Mouse (Mus musculus): ENCODE measurements around the gene Mapk14. TPM values are rescaled to one million over a fixed set of nuclear protein-coding genes. Genes with fewer than 3 reads are reported as not detected.
"Not testable (repeated sequence)": the region's sequence is repeated elsewhere in the genome, so short reads cannot be mapped to it uniquely, and the experiment has no call there.

Gene Mapk14
- total RNA-seq, 2 experiments from 2014 or later = 20.5 to 31.5 TPM

DNA sequence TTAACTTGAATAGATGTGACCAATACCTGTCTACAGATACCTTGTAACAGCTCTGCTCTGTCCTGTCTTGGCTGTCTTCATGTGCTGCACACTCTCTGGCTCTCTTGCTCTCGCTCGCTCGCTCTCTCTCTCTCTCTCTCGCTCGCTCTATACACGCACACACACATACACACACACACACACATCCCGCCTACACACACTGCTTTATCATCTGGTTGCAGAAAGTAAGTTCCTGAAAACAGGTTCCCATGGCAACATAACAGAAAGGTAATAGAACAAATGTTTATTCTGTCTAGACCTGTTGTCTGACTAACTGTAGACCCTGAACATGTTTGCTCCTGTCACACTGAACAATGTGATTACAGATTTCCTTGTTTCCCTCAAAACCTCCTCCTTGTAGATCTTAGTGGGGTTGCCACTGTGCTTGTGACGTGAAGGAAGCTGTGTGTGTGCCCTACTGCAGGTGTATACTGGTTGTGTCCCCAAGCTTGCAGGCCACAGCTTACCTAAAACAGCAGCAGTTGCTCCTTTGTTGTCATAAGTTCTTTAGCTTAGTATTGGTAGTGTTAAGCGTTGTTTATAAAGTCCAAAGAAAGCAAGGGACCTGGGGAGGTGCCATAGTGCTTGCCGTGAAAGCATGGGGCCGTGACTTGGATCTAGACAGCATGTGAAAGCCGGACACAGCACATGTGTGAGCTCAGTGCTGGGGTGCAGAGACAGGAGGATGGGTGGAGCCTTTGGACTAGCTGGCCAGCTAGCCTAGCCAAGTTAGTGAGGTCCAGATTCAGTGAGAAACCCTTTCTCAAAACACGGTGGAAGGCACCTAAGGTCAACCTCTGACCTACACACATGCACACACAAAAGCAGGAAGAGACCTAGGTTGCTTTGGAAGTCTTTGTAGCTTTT is 6.4 kb downstream of the Mapk14 start:
- ATAC-seq (replicated peaks; ENCODE audit: low FRiP score, poor library complexity, severe bottlenecking) = no peak

DNA sequence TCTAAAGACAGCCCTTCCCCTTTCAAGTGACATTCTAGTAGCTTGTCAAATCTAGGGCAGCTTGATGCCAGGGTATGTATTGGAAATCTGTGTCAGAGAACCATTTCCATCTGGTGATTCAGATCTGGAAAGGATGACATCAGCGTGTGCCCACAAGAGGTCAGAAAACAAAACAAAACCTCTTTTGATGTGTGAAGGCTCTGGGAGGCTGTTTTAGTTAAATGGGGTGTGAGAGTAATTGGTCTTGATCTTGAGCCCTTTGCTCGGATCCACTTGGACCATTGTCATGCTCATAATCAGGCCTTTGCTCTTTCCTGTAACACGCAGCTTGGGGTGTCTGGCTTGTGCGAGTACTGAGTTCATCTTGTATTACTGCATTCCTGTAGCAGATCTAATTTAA is 7.1 kb downstream of the Mapk14 start:
- ATAC-seq (replicated peaks; ENCODE audit: low FRiP score, poor library complexity, severe bottlenecking) = no peak

DNA sequence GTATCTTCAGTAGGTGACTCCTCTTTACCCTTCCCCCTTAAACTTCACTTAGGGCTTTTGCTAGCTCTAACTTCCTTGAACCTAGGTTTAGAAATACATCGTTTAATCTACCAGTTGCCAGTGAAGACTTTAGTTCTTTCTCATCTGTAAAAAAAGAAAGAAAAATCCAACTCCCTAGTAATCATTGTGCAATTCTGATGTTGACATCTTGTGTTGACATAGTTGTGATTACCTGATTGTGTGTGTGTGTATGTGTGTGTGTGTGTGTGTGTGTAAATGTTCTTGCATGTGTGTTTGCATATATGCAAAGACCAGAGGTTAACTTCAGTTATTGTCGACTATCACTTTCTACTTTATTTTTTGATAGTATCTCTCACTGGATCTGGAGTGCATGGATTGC is 7.5 kb downstream of the Mapk14 start:
- ATAC-seq (replicated peaks; ENCODE audit: low FRiP score, poor library complexity, severe bottlenecking) = no peak

DNA sequence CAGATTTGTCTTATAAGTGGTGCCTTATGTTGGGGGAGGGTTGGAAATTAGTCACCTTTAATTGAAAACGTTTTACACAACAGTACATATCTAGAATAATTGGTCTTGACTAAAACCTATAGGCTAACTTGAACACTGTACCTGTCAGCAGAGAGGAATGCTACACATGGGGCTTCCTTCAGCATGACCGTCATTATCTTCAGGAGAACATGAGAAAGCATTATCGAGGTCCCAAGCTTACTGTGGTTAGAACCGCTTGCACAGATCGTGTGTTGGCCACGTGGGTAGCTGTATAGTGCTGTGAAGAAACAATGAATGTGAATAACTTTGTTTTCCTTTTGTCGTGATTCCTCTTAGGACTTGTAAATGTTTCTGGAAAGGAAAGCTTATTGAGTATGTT is 8.7 kb downstream of the Mapk14 start:
- no peak for ATAC-seq (replicated peaks; ENCODE audit: low FRiP score, poor library complexity, severe bottlenecking)

DNA sequence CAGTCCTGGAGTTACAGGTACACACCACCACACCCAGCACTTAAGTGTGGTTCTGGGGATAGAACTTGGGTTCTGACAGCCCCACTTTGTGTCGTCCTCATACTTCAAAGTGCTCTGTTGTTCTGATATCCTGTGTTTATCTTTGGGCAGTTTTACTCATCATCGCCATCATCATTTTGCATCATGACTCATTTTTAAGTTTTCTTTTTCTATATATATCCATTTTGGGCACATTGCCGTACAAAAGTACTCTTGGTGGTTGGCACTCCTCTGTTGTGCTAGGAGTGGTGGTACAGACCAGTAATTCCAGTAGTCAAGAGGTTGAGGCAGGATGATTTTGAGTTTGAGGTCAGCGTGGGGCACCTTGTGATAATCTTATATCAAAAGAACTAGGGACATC is 10.0 kb downstream of the Mapk14 start:
- ATAC-seq (replicated peaks; ENCODE audit: low FRiP score, poor library complexity, severe bottlenecking) = no peak

DNA sequence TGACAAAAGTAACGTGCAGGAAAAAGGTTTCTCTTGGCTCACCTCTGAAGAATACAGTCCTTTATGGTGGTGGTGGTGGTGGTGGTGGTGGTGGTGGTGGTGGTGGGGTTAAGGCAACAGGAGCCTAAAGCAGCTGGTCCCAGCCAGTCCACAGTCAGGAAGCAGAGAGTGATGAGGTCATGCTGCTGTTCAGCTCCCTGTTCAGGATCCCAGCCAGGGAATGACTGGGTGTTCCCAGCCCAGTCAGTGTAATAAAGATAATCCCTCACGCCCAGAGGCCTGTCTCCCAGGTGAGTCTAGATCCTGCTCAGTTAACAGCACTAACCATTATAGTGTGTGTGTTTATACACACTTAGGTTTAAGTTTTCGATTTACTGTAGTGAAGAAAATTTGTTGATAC is 10.6 kb downstream of the Mapk14 start:
- ATAC-seq (replicated peaks; ENCODE audit: low FRiP score, poor library complexity, severe bottlenecking) = no peak

DNA sequence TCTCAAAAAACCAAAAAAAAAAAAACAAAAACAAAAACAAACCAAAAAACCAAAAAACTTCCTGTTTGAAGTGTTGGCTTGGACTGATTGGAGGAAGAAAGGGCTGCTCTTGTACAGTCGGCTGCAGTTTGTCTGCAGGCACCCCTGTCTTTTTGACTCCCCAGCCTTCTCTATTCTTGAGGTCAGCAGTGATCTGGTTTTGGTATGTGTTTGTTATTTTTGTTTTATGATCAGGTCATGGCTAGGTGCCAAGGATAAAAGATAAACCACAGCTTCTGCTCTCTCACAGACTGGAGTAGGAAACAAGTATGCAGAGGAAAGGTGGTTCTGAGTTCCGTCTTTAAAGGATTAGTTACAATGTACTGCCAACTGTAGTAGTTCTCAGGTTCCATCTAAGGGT is 11.5 kb downstream of the Mapk14 start:
- no peak for ATAC-seq (replicated peaks; ENCODE audit: low FRiP score, poor library complexity, severe bottlenecking)

DNA sequence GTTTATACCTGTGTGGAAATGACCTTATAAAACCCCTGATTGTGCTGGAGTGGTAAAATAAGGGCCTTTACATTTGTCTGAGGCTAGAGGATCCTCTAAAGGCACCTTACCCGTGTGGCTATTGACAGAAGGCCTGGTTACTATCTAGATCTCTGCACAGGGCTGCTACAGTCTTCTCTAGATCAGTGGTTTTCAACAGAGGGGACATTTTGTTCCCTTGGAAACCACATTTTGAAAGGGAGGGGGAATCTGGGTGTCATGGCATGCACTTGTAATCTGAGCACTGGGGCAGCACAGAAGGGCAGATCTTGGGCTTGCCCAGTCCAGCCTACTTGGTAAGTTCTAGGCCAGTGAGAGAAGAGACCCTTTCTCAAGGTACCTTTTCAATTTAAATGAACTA is 15.6 kb downstream of the Mapk14 start:
- ATAC-seq (replicated peaks; ENCODE audit: low FRiP score, poor library complexity, severe bottlenecking) = no peak

DNA sequence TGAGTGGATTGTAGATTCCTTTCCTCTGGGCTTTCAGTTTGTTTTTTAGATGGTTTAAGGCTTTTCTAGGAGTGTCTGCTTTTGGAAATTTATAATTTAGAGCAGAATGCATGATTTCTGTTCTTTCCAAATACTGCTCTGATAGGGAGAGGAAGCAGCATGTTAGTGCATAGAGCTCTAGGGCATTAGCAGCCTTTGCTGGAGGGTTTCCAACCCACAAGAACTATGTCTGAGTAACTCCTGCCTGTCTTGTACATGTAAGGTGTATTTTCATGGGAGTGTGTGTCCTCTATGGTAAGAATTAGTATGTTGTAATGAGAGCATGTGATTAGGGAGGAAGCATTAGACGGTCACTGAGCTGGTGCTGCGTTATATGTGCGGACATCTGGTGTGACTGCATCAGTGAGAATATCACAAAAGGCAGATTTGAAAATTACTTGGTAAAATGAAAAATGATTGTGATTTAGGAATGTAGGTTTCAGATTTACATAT is 16.1 kb downstream of the Mapk14 start:
- no peak for ATAC-seq (replicated peaks; ENCODE audit: low FRiP score, poor library complexity, severe bottlenecking)

DNA sequence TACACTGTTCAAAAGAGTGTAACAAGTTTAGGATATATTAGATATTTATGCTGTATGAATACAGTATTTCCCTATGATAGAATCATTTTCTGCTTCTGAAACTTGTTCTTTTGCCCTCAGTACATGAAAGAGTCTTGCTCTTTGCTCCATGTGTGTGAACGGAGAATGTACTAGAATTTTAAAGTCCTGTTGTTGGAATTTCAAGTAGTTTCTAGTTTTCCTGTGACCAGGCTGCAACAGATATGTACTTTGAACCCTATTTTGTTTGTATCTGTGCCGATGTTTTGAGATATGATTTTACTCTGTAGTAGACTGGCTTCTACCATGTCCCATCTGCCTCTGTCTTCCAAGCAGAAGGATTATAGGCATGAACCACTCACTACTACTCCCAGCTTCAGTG is 16.7 kb downstream of the Mapk14 start:
- ATAC-seq (replicated peaks; ENCODE audit: low FRiP score, poor library complexity, severe bottlenecking) = no peak

DNA sequence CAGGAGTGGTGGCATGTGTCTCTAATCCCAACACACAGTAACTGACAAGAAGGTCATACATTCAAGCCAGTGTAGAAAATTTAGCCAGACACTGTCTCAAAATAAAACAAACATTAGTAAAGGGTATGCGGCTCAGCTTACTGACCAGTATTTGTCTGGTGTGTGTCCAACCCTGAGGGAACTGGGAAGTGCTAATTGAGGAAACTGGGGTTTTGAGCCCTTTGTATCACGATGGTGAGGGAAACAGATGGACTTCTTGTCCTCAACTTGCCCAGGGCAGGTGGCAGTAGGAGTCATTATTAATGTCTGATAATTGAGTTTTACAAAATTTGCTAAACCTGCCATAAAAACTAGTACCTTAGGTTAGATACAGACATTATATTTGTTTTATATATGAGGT is 17.9 kb downstream of the Mapk14 start:
- no peak for ATAC-seq (replicated peaks; ENCODE audit: low FRiP score, poor library complexity, severe bottlenecking)

DNA sequence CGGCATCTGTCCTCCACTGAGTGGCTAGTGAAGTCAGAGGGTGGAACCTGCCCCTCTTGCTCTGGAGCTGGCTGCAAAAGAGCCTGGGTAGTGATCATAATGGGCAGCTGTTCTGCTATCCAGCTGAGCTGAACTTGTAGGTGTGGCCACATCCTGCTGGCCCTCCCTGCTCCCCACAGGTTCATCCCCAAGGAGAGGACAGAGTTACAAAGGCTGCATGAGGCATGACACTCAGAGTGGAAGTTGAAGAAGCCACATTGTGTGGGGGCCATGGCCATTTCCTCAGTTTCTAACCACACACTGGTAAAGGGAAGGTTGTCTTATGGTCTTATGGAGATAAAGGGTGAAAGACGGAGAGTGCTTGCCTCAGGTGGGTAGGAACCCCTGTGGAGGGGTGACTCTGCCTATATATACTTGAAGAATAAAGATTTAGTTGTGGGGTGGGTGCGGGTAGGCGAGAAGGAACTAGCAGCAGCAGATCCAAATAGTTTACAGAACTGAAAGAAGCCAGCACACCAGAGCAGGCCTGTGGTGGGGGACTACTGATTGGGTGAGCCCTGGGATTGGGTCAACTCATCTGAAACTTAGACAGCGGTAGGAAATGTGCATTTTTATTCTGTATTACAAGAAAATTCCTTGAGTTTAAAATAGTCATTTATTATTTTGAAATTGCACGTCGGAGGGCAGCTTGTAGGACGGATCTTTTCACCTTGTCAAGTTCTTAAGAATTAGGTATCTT is 18.6 kb downstream of the Mapk14 start:
- no peak for ATAC-seq (replicated peaks; ENCODE audit: low FRiP score, poor library complexity, severe bottlenecking)

DNA sequence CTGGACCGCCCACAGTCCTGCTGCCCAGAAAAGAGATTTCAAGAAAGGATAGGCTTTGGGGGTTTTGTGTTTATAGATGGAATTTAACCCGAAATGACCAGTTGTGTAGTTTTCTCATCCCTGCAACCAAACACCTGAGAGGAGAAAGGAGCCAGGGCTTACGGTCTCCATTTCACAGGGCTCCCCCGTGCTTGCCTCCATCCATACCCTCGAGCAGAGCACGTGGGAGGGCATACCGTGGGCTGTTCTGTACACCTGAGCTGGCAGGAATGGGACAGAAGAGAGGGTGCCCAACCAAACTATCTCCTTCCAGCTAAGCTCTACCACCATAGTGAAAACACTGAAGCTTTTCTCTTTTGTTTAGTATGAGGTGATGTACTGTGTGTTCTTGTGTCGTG is 19.2 kb downstream of the Mapk14 start:
- no peak for ATAC-seq (replicated peaks; ENCODE audit: low FRiP score, poor library complexity, severe bottlenecking)

DNA sequence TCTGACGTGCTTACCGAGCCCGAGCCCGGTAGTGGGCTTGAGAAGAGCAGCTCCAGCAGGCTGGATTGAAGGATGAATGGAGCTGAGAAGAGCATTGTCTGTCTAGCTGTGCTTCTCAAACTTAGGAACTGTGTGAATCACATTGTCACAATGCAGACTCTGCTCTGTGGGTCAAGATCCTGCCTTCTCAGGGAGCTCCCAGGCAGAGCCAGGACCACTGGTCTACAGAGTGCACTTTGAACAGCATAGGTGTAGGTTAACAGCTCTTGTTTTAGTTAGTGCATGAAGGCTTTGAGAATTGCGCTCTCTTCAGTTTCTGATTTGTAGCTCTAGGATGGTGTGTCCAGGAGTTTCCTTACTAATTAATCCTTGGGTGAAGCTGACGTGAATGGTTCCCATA is 20.1 kb downstream of the Mapk14 start:
- no peak for ATAC-seq (replicated peaks; ENCODE audit: low FRiP score, poor library complexity, severe bottlenecking)

DNA sequence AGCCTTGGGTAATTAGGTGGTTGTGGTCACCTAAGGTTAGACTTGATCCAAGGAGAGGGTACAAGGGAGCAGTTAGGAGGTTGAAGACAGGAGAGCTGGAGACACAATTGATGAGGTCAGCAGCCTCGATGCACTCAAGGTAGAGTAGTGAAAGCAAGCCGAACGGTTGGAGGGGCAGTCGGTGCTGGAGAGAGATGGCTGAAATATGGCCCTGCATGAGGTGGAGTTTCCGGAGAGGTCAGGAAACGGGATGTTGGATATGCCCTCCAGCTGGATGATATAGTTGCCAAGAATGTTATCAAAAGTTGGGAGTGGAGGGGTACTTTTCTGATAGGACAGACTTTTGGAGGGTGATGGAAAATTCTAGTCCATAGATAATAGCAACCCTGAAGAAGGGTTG is 21.2 kb downstream of the Mapk14 start:
- ATAC-seq (replicated peaks; ENCODE audit: low FRiP score, poor library complexity, severe bottlenecking) = no peak

DNA sequence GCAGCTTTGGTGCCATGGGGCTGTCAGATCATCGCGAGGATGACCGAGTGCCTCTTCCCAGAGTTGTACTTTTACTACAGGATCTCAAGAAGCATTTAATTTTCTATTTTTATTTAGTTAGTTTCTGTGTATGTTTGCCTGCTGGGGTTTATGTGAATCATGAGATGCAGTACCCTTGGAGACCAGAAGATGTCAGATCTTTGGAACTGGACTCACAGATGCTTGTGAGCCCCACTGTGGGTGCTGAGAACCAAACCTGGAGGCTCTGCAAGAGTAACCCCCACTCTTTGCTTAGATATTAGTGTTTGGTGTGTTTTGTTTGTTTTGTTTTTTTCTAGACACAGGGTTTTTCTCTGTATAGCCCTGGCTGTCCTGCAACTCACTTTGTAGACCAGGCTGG is 22.9 kb downstream of the Mapk14 start:
- no peak for ATAC-seq (replicated peaks; ENCODE audit: low FRiP score, poor library complexity, severe bottlenecking)

DNA sequence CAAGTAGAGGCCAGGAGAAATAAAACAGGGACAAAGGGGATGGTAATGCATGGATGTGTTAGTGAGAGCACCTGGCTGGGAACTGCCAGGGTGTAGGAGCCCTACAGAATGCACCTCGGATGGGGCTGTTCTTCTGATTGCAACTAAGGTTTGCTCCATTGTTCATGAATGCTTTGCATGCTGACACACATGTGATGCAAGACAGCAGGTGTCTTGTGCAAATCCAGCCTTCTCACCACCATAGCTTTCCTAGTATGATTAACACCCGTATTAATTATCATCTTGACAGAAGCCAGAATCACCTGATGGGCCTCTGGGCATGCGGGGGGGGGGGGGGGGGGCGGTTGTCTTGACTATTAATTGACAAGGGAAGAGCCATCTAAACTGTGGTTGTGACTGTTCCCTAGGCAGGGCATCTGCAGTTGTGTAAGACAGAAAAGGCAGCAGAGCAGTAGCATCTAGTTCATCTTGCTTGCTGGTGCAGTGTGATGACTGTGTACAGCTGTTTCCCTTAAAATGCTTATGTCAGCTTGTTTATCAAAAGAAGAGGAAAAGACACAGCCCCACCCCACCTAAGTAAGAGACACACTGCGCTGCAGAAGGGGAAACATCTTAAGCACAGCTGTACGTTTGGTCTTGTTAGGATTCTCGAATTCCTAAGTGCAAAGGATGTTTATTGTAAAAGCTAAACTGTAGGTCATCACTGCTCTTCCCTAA is 24.9 kb downstream of the Mapk14 start:
- no peak for ATAC-seq (replicated peaks; ENCODE audit: low FRiP score, poor library complexity, severe bottlenecking)

DNA sequence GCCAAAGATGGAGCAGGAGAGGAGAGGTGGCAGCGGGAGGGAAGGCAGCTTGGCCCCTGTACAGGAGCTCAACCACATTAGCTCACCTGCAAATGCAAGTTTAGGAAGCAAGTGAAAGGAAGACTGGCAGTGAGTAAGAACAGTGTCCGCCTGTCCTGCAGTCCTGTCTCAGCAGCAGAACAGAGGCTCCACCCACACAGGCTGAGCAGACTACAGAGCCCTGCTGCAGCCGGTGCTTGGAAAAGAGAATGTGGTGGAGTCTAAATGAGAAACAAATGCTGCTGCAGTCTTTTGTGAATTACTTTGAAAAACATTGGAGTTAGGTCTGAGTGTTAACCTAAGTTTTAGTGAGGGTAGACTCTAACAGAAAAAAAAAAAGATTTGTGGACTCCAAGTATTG is 26.4 kb downstream of the Mapk14 start:
- no peak for ATAC-seq (replicated peaks; ENCODE audit: low FRiP score, poor library complexity, severe bottlenecking)

DNA sequence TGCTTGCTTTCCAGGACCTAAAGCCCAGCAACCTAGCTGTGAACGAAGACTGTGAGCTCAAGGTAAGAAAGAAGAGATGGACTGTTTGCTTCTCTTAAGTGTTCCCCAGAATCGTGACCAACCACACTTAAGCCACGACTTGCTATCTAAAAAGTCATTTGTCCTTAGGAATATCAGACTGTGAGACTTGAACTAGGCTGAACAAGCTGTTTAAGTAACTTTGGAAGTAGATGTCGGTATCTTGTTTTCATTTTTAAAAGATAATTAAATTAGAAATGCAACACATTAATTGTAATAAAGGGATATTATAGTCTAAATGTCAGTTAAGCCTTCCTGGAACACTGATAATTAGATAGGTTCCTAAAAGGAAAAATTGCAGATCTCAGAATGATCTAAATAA is 34.7 kb downstream of the Mapk14 start, which contains the start of gene AC170998.1:
Gene AC170998.1 (plus strand): TSS at position 301 of the 400 bp plus-strand sequence.
- no peak for ATAC-seq (replicated peaks; ENCODE audit: low FRiP score, poor library complexity, severe bottlenecking)

DNA sequence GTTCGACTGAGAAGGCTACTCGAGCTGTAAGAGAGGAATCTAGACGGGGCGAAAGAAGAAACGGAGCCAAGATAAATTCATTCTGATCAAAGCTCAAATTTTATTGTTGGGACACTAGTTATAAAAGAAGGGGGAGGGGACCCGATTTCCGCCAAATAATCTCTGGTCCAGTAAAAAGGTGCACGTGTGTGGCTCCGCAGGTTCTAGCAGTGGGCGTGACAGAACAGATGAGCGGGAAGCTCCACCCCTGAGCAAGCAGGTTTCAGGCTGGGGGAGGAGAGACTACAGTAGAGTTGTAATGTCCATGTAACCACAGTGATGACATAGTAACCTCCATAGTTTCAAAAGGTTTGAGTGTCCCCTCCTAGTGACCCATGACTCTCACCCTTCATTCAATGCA is 36.4 kb downstream of the Mapk14 start:
- not testable (repeated sequence) for ATAC-seq (replicated peaks; ENCODE audit: low FRiP score, poor library complexity, severe bottlenecking)
